Mouse (Mus musculus): ENCODE measurements at regions not wholly inside any gene's neighbourhood (a gene's known extent, or its start where the extent isn't known, plus 50 kb on each side); places are given as distances from the start of the nearest gene placed in this dataset.
A peak's percentile ranks its signal among the peaks of the same experiment; 100 is the strongest.

GRCm38 (mm10) chr5:73854774-73855371 lies 203.7 kb downstream of the Spata18 start:
- 73% methylated on average over 18 of the region's 18 CpGs for WGBS
- Histone ChIP-seq H3K4me3 (ENCODE audit: low read length) (no peak overlapping the region), H3K9ac (replicated peaks; ENCODE audit: low read length) (no peak overlapping the region), H3K36me3 (ENCODE audit: insufficient read depth, low read length) (no peaks in the 10 kb centered on the region), H3K4me2 (replicated peaks; ENCODE audit: low read depth, low read length) (no peak overlapping the region), H3K4me1 (ENCODE audit: insufficient read depth, low read length) (peaks cover 16% of the 10 kb centered on the region; the same call in 1 of the 2 replicates), H3K27ac (ENCODE audit: low read length) (peak overlapping the region; percentile 61), H3K9me3 (ENCODE audit: low read length) (no peaks in the 10 kb centered on the region), H3K27me3 (ENCODE audit: insufficient read depth, low read length) (no peaks in the 10 kb centered on the region)
- no peak for ATAC-seq (ENCODE audit: low FRiP score, low TSS enrichment)

GRCm38 (mm10) chr5:73859320-73859719 lies 208.1 kb downstream of the Spata18 start:
- no peak for ATAC-seq (ENCODE audit: low FRiP score, low TSS enrichment)
- Histone ChIP-seq H3K4me2 (replicated peaks; ENCODE audit: low read depth, low read length) (no peak overlapping the region), H3K9me3 (ENCODE audit: low read length) (0 out of 2 replicates have a peak, but pooled peaks cover 4% of the 10 kb centered on the region), H3K4me3 (ENCODE audit: low read length) (no peak overlapping the region), H3K36me3 (ENCODE audit: insufficient read depth, low read length) (no peaks in the 10 kb centered on the region), H3K27ac (ENCODE audit: low read length) (no peak overlapping the region), H3K4me1 (ENCODE audit: insufficient read depth, low read length) (peaks cover 14% of the 10 kb centered on the region; the same call in 1 of the 2 replicates), H3K27me3 (ENCODE audit: insufficient read depth, low read length) (no peaks in the 10 kb centered on the region), H3K9ac (replicated peaks; ENCODE audit: low read length) (no peak overlapping the region)
- WGBS: 87% methylated on average over 1 of the region's 1 CpGs

- Histone ChIP-seq H3K4me1 (ENCODE audit: insufficient read depth, low read length) (no peaks in the 10 kb centered on the region), H3K4me3 (ENCODE audit: low read length) (no peak overlapping the region), H3K9ac (replicated peaks; ENCODE audit: low read length) (no peak overlapping the region), H3K27ac (ENCODE audit: low read length) (no peak overlapping the region), H3K4me2 (replicated peaks; ENCODE audit: low read depth, low read length) (no peak overlapping the region), H3K9me3 (ENCODE audit: low read length) (0 out of 2 replicates have a peak, but pooled peaks cover 4% of the 10 kb centered on the region), H3K36me3 (ENCODE audit: insufficient read depth, low read length) (no peaks in the 10 kb centered on the region), H3K27me3 (ENCODE audit: insufficient read depth, low read length) (no peaks in the 10 kb centered on the region)
- ATAC-seq (ENCODE audit: low FRiP score, low TSS enrichment): no peak
- WGBS: 74% methylated on average over 9 of the region's 9 CpGs
Observed at GRCm38 (mm10) chr5:73864138-73864761, 204.0 kb downstream of the Usp46 start.

GRCm38 (mm10) chr5:73872641-73873421 lies 195.4 kb downstream of the Usp46 start:
- Histone ChIP-seq H3K27me3 (ENCODE audit: insufficient read depth, low read length) (no peaks in the 10 kb centered on the region), H3K9ac (replicated peaks; ENCODE audit: low read length) (no peak overlapping the region), H3K36me3 (ENCODE audit: insufficient read depth, low read length) (no peaks in the 10 kb centered on the region), H3K4me2 (replicated peaks; ENCODE audit: low read depth, low read length) (no peak overlapping the region), H3K27ac (ENCODE audit: low read length) (no peak overlapping the region), H3K4me3 (ENCODE audit: low read length) (no peak overlapping the region), H3K4me1 (ENCODE audit: insufficient read depth, low read length) (no peaks in the 10 kb centered on the region), H3K9me3 (ENCODE audit: low read length) (no peaks in the 10 kb centered on the region)
- no peak for ATAC-seq (ENCODE audit: low FRiP score, low TSS enrichment)
- WGBS: 66% methylated on average over 9 of the region's 9 CpGs

GRCm38 (mm10) chr5:73874770-73875169 lies 193.5 kb downstream of the Usp46 start:
- no peak overlapping the region for H3K4me3 ChIP-seq (ENCODE audit: low read length)
- no peaks in the 10 kb centered on the region for H3K27me3 ChIP-seq (ENCODE audit: insufficient read depth, low read length)
- no peaks in the 10 kb centered on the region for H3K4me1 ChIP-seq (ENCODE audit: insufficient read depth, low read length)
- H3K9me3 ChIP-seq (ENCODE audit: low read length): no peaks in the 10 kb centered on the region
- WGBS: 88% methylated on average over 1 of the region's 1 CpGs
- H3K27ac ChIP-seq (ENCODE audit: low read length): no peak overlapping the region
- no peak for ATAC-seq (ENCODE audit: low FRiP score, low TSS enrichment)
- no peak overlapping the region for H3K9ac ChIP-seq (replicated peaks; ENCODE audit: low read length)
- no peaks in the 10 kb centered on the region for H3K36me3 ChIP-seq (ENCODE audit: insufficient read depth, low read length)
- H3K4me2 ChIP-seq (replicated peaks; ENCODE audit: low read depth, low read length): no peak overlapping the region

- Histone ChIP-seq H3K9ac (replicated peaks; ENCODE audit: low read length) (no peak overlapping the region), H3K4me3 (ENCODE audit: low read length) (no peak overlapping the region), H3K36me3 (ENCODE audit: insufficient read depth, low read length) (no peaks in the 10 kb centered on the region), H3K4me1 (ENCODE audit: insufficient read depth, low read length) (no peaks in the 10 kb centered on the region), H3K4me2 (replicated peaks; ENCODE audit: low read depth, low read length) (no peak overlapping the region), H3K27ac (ENCODE audit: low read length) (no peak overlapping the region), H3K9me3 (ENCODE audit: low read length) (no peaks in the 10 kb centered on the region), H3K27me3 (ENCODE audit: insufficient read depth, low read length) (no peaks in the 10 kb centered on the region)
- 55% methylated on average over 3 of the region's 3 CpGs for WGBS
- no peak for ATAC-seq (ENCODE audit: low FRiP score, low TSS enrichment)
Observed at GRCm38 (mm10) chr5:73875847-73876246, 192.4 kb downstream of the Usp46 start.

GRCm38 (mm10) chr5:73880936-73881335 lies 187.3 kb downstream of the Usp46 start:
- no peak overlapping the region for H3K9ac ChIP-seq (replicated peaks; ENCODE audit: low read length)
- H3K36me3 ChIP-seq (ENCODE audit: insufficient read depth, low read length): no peaks in the 10 kb centered on the region
- no peak overlapping the region for H3K4me2 ChIP-seq (replicated peaks; ENCODE audit: low read depth, low read length)
- no peaks in the 10 kb centered on the region for H3K9me3 ChIP-seq (ENCODE audit: low read length)
- no peak overlapping the region for H3K4me3 ChIP-seq (ENCODE audit: low read length)
- peaks cover 7% of the 10 kb centered on the region; the same call in 1 of the 2 replicates for H3K4me1 ChIP-seq (ENCODE audit: insufficient read depth, low read length)
- peak overlapping the region; percentile 35; the same call in 1 of the 2 replicates for H3K27ac ChIP-seq (ENCODE audit: low read length)
- H3K27me3 ChIP-seq (ENCODE audit: insufficient read depth, low read length): no peaks in the 10 kb centered on the region
- ATAC-seq (ENCODE audit: low FRiP score, low TSS enrichment): no peak
- 70% methylated on average over 3 of the region's 3 CpGs for WGBS

- 20% methylated on average over 5 of the region's 5 CpGs for WGBS
- H3K27ac ChIP-seq (ENCODE audit: low read length): 0 out of 2 replicates have a peak overlapping the region, but pooled peaks have one; percentile 13
- ATAC-seq (ENCODE audit: low FRiP score, low TSS enrichment): peak; percentile 89
- H3K9me3 ChIP-seq (ENCODE audit: low read length): no peaks in the 10 kb centered on the region
- no peaks in the 10 kb centered on the region for H3K36me3 ChIP-seq (ENCODE audit: insufficient read depth, low read length)
- no peak overlapping the region for H3K9ac ChIP-seq (replicated peaks; ENCODE audit: low read length)
- H3K4me1 ChIP-seq (ENCODE audit: insufficient read depth, low read length): peaks cover 7% of the 10 kb centered on the region; the same call in 1 of the 2 replicates
- no peak overlapping the region for H3K4me2 ChIP-seq (replicated peaks; ENCODE audit: low read depth, low read length)
- H3K27me3 ChIP-seq (ENCODE audit: insufficient read depth, low read length): no peaks in the 10 kb centered on the region
- H3K4me3 ChIP-seq (ENCODE audit: low read length): no peak overlapping the region
Observed at GRCm38 (mm10) chr5:73881941-73882340, 186.3 kb downstream of the Usp46 start.

- ATAC-seq (ENCODE audit: low FRiP score, low TSS enrichment): no peak
- Histone ChIP-seq H3K4me1 (ENCODE audit: insufficient read depth, low read length) (peaks cover 12% of the 10 kb centered on the region; the same call in 1 of the 2 replicates), H3K4me3 (ENCODE audit: low read length) (no peak overlapping the region), H3K27me3 (ENCODE audit: insufficient read depth, low read length) (no peaks in the 10 kb centered on the region), H3K4me2 (replicated peaks; ENCODE audit: low read depth, low read length) (no peak overlapping the region), H3K9me3 (ENCODE audit: low read length) (no peaks in the 10 kb centered on the region), H3K27ac (ENCODE audit: low read length) (no peak overlapping the region), H3K9ac (replicated peaks; ENCODE audit: low read length) (no peak overlapping the region), H3K36me3 (ENCODE audit: insufficient read depth, low read length) (no peaks in the 10 kb centered on the region)
- 56% methylated on average over 12 of the region's 12 CpGs for WGBS
Observed at GRCm38 (mm10) chr5:73884998-73885397, 183.2 kb downstream of the Usp46 start.
